Mouse (Mus musculus): ENCODE data around the gene Gipc3. TPM values are rescaled to one million over a fixed set of nuclear protein-coding genes. Genes with fewer than 3 reads are reported as not detected.

Gene Gipc3
- polyA plus RNA-seq, 1 experiment from 2014 or later: not detected

GRCm38 (mm10) chr10:81328386-81328785 is 14.7 kb downstream of the Gipc3 start, which contains the start of gene Tbxa2r:
Gene Tbxa2r (plus strand): TSS chr10:81328731.
- Histone ChIP-seq H3K4me2 (replicated peaks) (no peak within 1 kb of the TSS), H3K9ac (0 out of 2 replicates have a peak within 1 kb of the TSS, but pooled peaks have one; percentile 10)

GRCm38 (mm10) chr10:81327959-81328358 is 15.1 kb downstream of the Gipc3 start:
- peaks cover 10% of the 10 kb centered on the region for H3K27me3 ChIP-seq (ENCODE audit: control insufficient read depth, insufficient read depth, low read length)
- no peak overlapping the region for H3K4me3 ChIP-seq (replicated peaks; ENCODE audit: low read length)
- DNase-seq (ENCODE audit: low spot score) (no peak), ATAC-seq (ENCODE audit: low FRiP score) (no peak)
- no peaks in the 10 kb centered on the region for H3K9me3 ChIP-seq (ENCODE audit: control insufficient read depth, low read length)
- no peak overlapping the region for H3K9ac ChIP-seq
- no peak overlapping the region for H3K4me2 ChIP-seq (replicated peaks)
- 0 out of 2 replicates have a peak overlapping the region, but pooled peaks have one; percentile 5 for H3K27ac ChIP-seq
- WGBS: 33% methylated on average over 2 of the region's 2 CpGs
- peaks cover 51% of the 10 kb centered on the region for H3K36me3 ChIP-seq (replicated peaks; ENCODE audit: control insufficient read depth, insufficient read depth)
- no peaks in the 10 kb centered on the region for H3K4me1 ChIP-seq (replicated peaks; ENCODE audit: control insufficient read depth, insufficient read depth, low read length)

More at GRCm38 (mm10) chr10:81328386-81328785, 14.7 kb downstream of the Gipc3 start, which contains the start of gene Tbxa2r:
- Histone ChIP-seq H3K9me3 (ENCODE audit: control insufficient read depth, low read length) (no peaks in the 10 kb centered on the region), H3K4me1 (replicated peaks; ENCODE audit: control insufficient read depth, insufficient read depth, low read length) (no peaks in the 10 kb centered on the region), H3K36me3 (replicated peaks; ENCODE audit: control insufficient read depth, insufficient read depth) (peaks cover 47% of the 10 kb centered on the region), H3K27me3 (ENCODE audit: control insufficient read depth, insufficient read depth, low read length) (peaks cover 14% of the 10 kb centered on the region), H3K27ac (0 out of 2 replicates have a peak within 1 kb of the TSS, but pooled peaks have one; percentile 5), H3K4me3 (replicated peaks; ENCODE audit: low read length) (no peak within 1 kb of the TSS)
- no peak for DNase-seq (ENCODE audit: low spot score)
- WGBS: 21% methylated on average over 10 of the region's 10 CpGs
- ATAC-seq (ENCODE audit: low FRiP score): no peak

GRCm38 (mm10) chr10:81326858-81327257 is 16.2 kb downstream of the Gipc3 start:
- H3K4me3 ChIP-seq (replicated peaks; ENCODE audit: low read length): no peak overlapping the region
- DNase-seq (ENCODE audit: low spot score) (no peak), ATAC-seq (ENCODE audit: low FRiP score) (no peak)
- H3K4me2 ChIP-seq (replicated peaks): no peak overlapping the region
- H3K27ac ChIP-seq: 0 out of 2 replicates have a peak overlapping the region, but pooled peaks have one; percentile 0
- peaks cover 4% of the 10 kb centered on the region for H3K4me1 ChIP-seq (replicated peaks; ENCODE audit: control insufficient read depth, insufficient read depth, low read length)
- peaks cover 58% of the 10 kb centered on the region for H3K36me3 ChIP-seq (replicated peaks; ENCODE audit: control insufficient read depth, insufficient read depth)
- no peaks in the 10 kb centered on the region for H3K9me3 ChIP-seq (ENCODE audit: control insufficient read depth, low read length)
- 84% methylated on average over 6 of the region's 6 CpGs for WGBS
- no peak overlapping the region for H3K9ac ChIP-seq
- H3K27me3 ChIP-seq (ENCODE audit: control insufficient read depth, insufficient read depth, low read length): no peaks in the 10 kb centered on the region

- H3K27ac ChIP-seq: no peak overlapping the region
- no peak overlapping the region for H3K4me2 ChIP-seq (replicated peaks)
- DNase-seq (ENCODE audit: low spot score) (no peak), ATAC-seq (ENCODE audit: low FRiP score) (no peak)
- peaks cover 8% of the 10 kb centered on the region for H3K4me1 ChIP-seq (replicated peaks; ENCODE audit: control insufficient read depth, insufficient read depth, low read length)
- no peak overlapping the region for H3K4me3 ChIP-seq (replicated peaks; ENCODE audit: low read length)
- peaks cover 58% of the 10 kb centered on the region for H3K36me3 ChIP-seq (replicated peaks; ENCODE audit: control insufficient read depth, insufficient read depth)
- H3K9me3 ChIP-seq (ENCODE audit: control insufficient read depth, low read length): no peaks in the 10 kb centered on the region
- H3K27me3 ChIP-seq (ENCODE audit: control insufficient read depth, insufficient read depth, low read length): no peaks in the 10 kb centered on the region
- 94% methylated on average over 18 of the region's 18 CpGs for WGBS
- no peak overlapping the region for H3K9ac ChIP-seq
Observed at GRCm38 (mm10) chr10:81325781-81326180, 17.3 kb downstream of the Gipc3 start.

- Histone ChIP-seq H3K9ac (no peak overlapping the region), H3K27me3 (ENCODE audit: control insufficient read depth, insufficient read depth, low read length) (no peaks in the 10 kb centered on the region), H3K9me3 (ENCODE audit: control insufficient read depth, low read length) (no peaks in the 10 kb centered on the region), H3K36me3 (replicated peaks; ENCODE audit: control insufficient read depth, insufficient read depth) (peaks cover 58% of the 10 kb centered on the region), H3K4me2 (replicated peaks) (no peak overlapping the region), H3K4me3 (replicated peaks; ENCODE audit: low read length) (no peak overlapping the region), H3K27ac (no peak overlapping the region), H3K4me1 (replicated peaks; ENCODE audit: control insufficient read depth, insufficient read depth, low read length) (peaks cover 8% of the 10 kb centered on the region)
- no peak for DNase-seq (ENCODE audit: low spot score)
- no peak for ATAC-seq (ENCODE audit: low FRiP score)
- 92% methylated on average over 21 of the region's 21 CpGs for WGBS
Observed at GRCm38 (mm10) chr10:81325176-81325575, 17.9 kb downstream of the Gipc3 start.

- no peak for DNase-seq (ENCODE audit: low spot score)
Observed at GRCm38 (mm10) chr10:81323791-81324530, 19.1 kb downstream of the Gipc3 start.

GRCm38 (mm10) chr10:81323141-81323775 is 19.8 kb downstream of the Gipc3 start:
- no peak for ATAC-seq (ENCODE audit: low FRiP score)
- 97% methylated on average over 23 of the region's 23 CpGs for WGBS

More at GRCm38 (mm10) chr10:81323791-81324530, 19.1 kb downstream of the Gipc3 start:
- peaks cover 17% of the 10 kb centered on the region for H3K4me1 ChIP-seq (replicated peaks; ENCODE audit: control insufficient read depth, insufficient read depth, low read length)
- H3K27me3 ChIP-seq (ENCODE audit: control insufficient read depth, insufficient read depth, low read length): no peaks in the 10 kb centered on the region
- no peak for ATAC-seq (ENCODE audit: low FRiP score)
- H3K4me2 ChIP-seq (replicated peaks): no peak overlapping the region
- no peak overlapping the region for H3K9ac ChIP-seq
- H3K36me3 ChIP-seq (replicated peaks; ENCODE audit: control insufficient read depth, insufficient read depth): peaks cover 58% of the 10 kb centered on the region
- 96% methylated on average over 18 of the region's 18 CpGs for WGBS
- no peak overlapping the region for H3K27ac ChIP-seq
- no peaks in the 10 kb centered on the region for H3K9me3 ChIP-seq (ENCODE audit: control insufficient read depth, low read length)
- no peak overlapping the region for H3K4me3 ChIP-seq (replicated peaks; ENCODE audit: low read length)

GRCm38 (mm10) chr10:81322444-81322843 is 20.6 kb downstream of the Gipc3 start:
- no peak overlapping the region for H3K4me2 ChIP-seq (replicated peaks)
- H3K27me3 ChIP-seq (ENCODE audit: control insufficient read depth, insufficient read depth, low read length): no peaks in the 10 kb centered on the region
- DNase-seq (ENCODE audit: low spot score) (no peak), ATAC-seq (ENCODE audit: low FRiP score) (no peak)
- H3K4me1 ChIP-seq (replicated peaks; ENCODE audit: control insufficient read depth, insufficient read depth, low read length): peaks cover 20% of the 10 kb centered on the region
- peaks cover 67% of the 10 kb centered on the region for H3K36me3 ChIP-seq (replicated peaks; ENCODE audit: control insufficient read depth, insufficient read depth)
- no peak overlapping the region for H3K4me3 ChIP-seq (replicated peaks; ENCODE audit: low read length)
- 93% methylated on average over 27 of the region's 27 CpGs for WGBS
- no peaks in the 10 kb centered on the region for H3K9me3 ChIP-seq (ENCODE audit: control insufficient read depth, low read length)
- H3K27ac ChIP-seq: no peak overlapping the region
- no peak overlapping the region for H3K9ac ChIP-seq

More at GRCm38 (mm10) chr10:81323141-81323775, 19.8 kb downstream of the Gipc3 start:
- Histone ChIP-seq H3K4me2 (replicated peaks) (no peak overlapping the region), H3K27ac (no peak overlapping the region), H3K4me1 (replicated peaks; ENCODE audit: control insufficient read depth, insufficient read depth, low read length) (peaks cover 20% of the 10 kb centered on the region), H3K4me3 (replicated peaks; ENCODE audit: low read length) (no peak overlapping the region), H3K27me3 (ENCODE audit: control insufficient read depth, insufficient read depth, low read length) (no peaks in the 10 kb centered on the region), H3K36me3 (replicated peaks; ENCODE audit: control insufficient read depth, insufficient read depth) (peaks cover 65% of the 10 kb centered on the region), H3K9me3 (ENCODE audit: control insufficient read depth, low read length) (no peaks in the 10 kb centered on the region), H3K9ac (no peak overlapping the region)
- no peak for DNase-seq (ENCODE audit: low spot score)

- Histone ChIP-seq H3K4me3 (replicated peaks; ENCODE audit: low read length) (peak overlapping the region; percentile 76), H3K4me2 (replicated peaks) (peak overlapping the region; percentile 83), H3K9me3 (ENCODE audit: control insufficient read depth, low read length) (no peaks in the 10 kb centered on the region), H3K9ac (peak overlapping the region; percentile 77), H3K27ac (peak overlapping the region; percentile 81), H3K27me3 (ENCODE audit: control insufficient read depth, insufficient read depth, low read length) (no peaks in the 10 kb centered on the region), H3K4me1 (replicated peaks; ENCODE audit: control insufficient read depth, insufficient read depth, low read length) (peaks cover 20% of the 10 kb centered on the region), H3K36me3 (replicated peaks; ENCODE audit: control insufficient read depth, insufficient read depth) (peaks cover 63% of the 10 kb centered on the region)
- WGBS: 4% methylated on average over 20 of the region's 20 CpGs
- DNase-seq (ENCODE audit: low spot score) (no peak), ATAC-seq (ENCODE audit: low FRiP score) (no peak)
Observed at GRCm38 (mm10) chr10:81321436-81321835, 21.6 kb downstream of the Gipc3 start.
